Mouse (Mus musculus) MEL (cell line): ENCODE results near the gene Alpk1.

Experiments
- CTCF ChIP-seq, 3 experiments: IDR thresholded peaks in 2 of 3; conservative IDR thresholded peaks in 1 of 3; 2 replicates each; pipeline ENCODE4 v1.5.1; 2011 to 2012; ENCODE audit warnings: low read length in 3 of 3, low read depth in 2 of 3, mild to moderate bottlenecking in 2 of 3, improper control_type of control experiment in 1 of 3, inconsistent platforms in 1 of 3, mixed read lengths in 1 of 3, moderate library complexity in 1 of 3; ENCODE audit not compliant: control insufficient read depth in 1 of 3, insufficient read depth in 1 of 3, poor library complexity in 1 of 3, severe bottlenecking in 1 of 3
- JUND ChIP-seq: IDR thresholded peaks from 2 replicates; pipeline ENCODE4 v1.6.1; 2011; ENCODE audit warnings: low read depth, mild to moderate bottlenecking, improper control_type of control experiment, low read length
- MYC ChIP-seq: IDR thresholded peaks from 2 replicates; pipeline ENCODE4 v1.6.1; 2011; ENCODE audit warnings: low read depth, mild to moderate bottlenecking, low read length, improper control_type of control experiment, moderate library complexity
- POLR2A ChIP-seq, 2 experiments: IDR thresholded peaks; 2 replicates each; pipeline ENCODE4 v1.6.1; 2011 to 2012; ENCODE audit warnings: low read length in 2 of 2, mild to moderate bottlenecking in 2 of 2, control low read depth in 1 of 2, improper control_type of control experiment in 1 of 2, low read depth in 1 of 2, moderate library complexity in 1 of 2; ENCODE audit not compliant: control insufficient read depth in 1 of 2, insufficient read depth in 1 of 2, poor library complexity in 1 of 2
- POLR2AphosphoS2 ChIP-seq: IDR thresholded peaks from 2 replicates; pipeline ENCODE4 v1.6.1; 2011; ENCODE audit warnings: low read length, improper control_type of control experiment
- RCOR1 ChIP-seq: IDR thresholded peaks from 2 replicates; pipeline ENCODE4 v1.6.1; 2012; ENCODE audit warnings: low read depth, mild to moderate bottlenecking, inconsistent platforms, low read length, improper control_type of control experiment

- TF ChIP-seq POLR2A (IDR thresholded peaks at IDR 0.05; ENCODE audit: control insufficient read depth in 1 of 2, insufficient read depth in 1 of 2, low read depth in 1 of 2, low read length in 2 of 2, poor library complexity in 1 of 2) (no peak), POLR2AphosphoS2 (no peak), CTCF (IDR thresholded peaks at IDR 0.05 in 2 of 3, conservative IDR thresholded peaks at IDR 0.05 in 1 of 3; ENCODE audit: control insufficient read depth in 1 of 3, insufficient read depth in 1 of 3, low read depth in 2 of 3, low read length in 3 of 3, poor library complexity in 1 of 3, severe bottlenecking in 1 of 3) (no peak), MYC (no peak), JUND (no peak), RCOR1 (no peak)
Measured at GRCm38 (mm10) chr3:127807846-127808245, 27.5 kb upstream of the Alpk1 start.
